ENCODE assay signal across 14 mouse cellular contexts in the genomic region with DNA sequence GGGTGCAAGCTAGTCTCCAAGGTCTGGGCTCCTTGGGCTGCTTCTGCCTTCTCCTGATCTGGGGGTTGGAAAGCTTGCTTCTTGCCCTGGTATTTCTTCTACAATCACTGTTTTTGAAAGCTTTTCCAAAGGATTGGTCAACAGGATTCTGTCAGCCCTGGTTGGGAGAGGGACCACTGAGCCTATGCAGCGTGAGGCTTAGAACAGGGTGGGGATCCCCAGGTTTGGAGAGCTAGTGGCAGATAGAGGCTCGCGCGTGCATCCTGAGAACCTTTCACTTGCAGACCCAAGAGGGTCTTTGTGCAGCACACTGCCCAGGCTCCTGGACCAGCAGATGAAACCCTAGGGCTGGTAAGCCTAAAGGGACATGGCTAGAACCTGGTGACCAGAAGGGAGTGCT. TPM values are rescaled to one million over a fixed set of nuclear protein-coding genes. Genes with fewer than 3 reads are reported as not detected.
DNase-seq lines count a peak whose midpoint lies in the region; ATAC-seq lines count a peak whose summit lies in the region.
"Had no signal": no experiment of that assay in that cellular context is flagged by ENCODE, and none has a peak within 500 bp of the region (broad histone marks: within the 10 kb centered on the region; RNA-seq: fewer than 3 reads in every experiment).

No protein-coding gene starts in this region.

- peaks cover 55% of the 10 kb centered on the region for H3K4me1 ChIP-seq in forebrain, embryonic 10.5 days
- H3K4me1 ChIP-seq in forebrain, embryonic 16.5 days (replicated peaks; ENCODE audit: control insufficient read depth, insufficient read depth, low read length): peaks cover 28% of the 10 kb centered on the region
- peaks cover 8% of the 10 kb centered on the region; the same call in 1 of the 2 replicates for H3K4me1 ChIP-seq in forebrain, embryonic 14.5 days (ENCODE audit: control insufficient read depth, insufficient read depth, low read length)
- H3K4me1 ChIP-seq in limb, embryonic 13.5 days: peaks cover 55% of the 10 kb centered on the region
- H3K4me1 ChIP-seq in neural tube, embryonic 13.5 days (replicated peaks): peaks cover 39% of the 10 kb centered on the region

- WGBS in forebrain, embryonic 10.5 days: 9% methylated on average over 4 of the region's 4 CpGs
- 33% methylated on average over 4 of the region's 4 CpGs for whole genome bisulfite sequencing in forebrain, embryonic 16.5 days
- WGBS in forebrain, embryonic 14.5 days: 28% methylated on average over 4 of the region's 4 CpGs
- 20% methylated on average over 4 of the region's 4 CpGs for WGBS in limb, embryonic 13.5 days
- WGBS in neural tube, embryonic 13.5 days: 20% methylated on average over 4 of the region's 4 CpGs

- peak; percentile 36 for DNase-seq in forebrain, embryonic 10.5 days (ENCODE audit: extremely low spot score, low spot score)
- DNase-seq in forebrain, embryonic 14.5 days (ENCODE audit: low spot score): no peak
- DNase-seq in adrenal gland, adult 8-10 months: no peak
- no peak for DNase-seq in ovary, postnatal 14 days (ENCODE audit: low spot score)
- DNase-seq in urinary bladder, adult 2 months (ENCODE audit: low spot score): no peak
- DNase-seq: cerebellum, postnatal 10 days; kidney, postnatal 25 days; left cerebral cortex, postnatal 4 days had no signal

- no peak overlapping the region for H3K9ac ChIP-seq in forebrain, embryonic 16.5 days (replicated peaks; ENCODE audit: low read depth, low read length)
- no peak overlapping the region for H3K9ac ChIP-seq in forebrain, embryonic 14.5 days (ENCODE audit: low read length)
- peak overlapping the region; percentile 31; the same call in 1 of the 2 replicates for H3K9ac ChIP-seq in limb, embryonic 13.5 days
- 0 out of 2 replicates have a peak overlapping the region, but pooled peaks have one; percentile 65 for H3K9ac ChIP-seq in neural tube, embryonic 13.5 days

- H3K9me3 ChIP-seq in forebrain, embryonic 10.5 days: peaks cover 7% of the 10 kb centered on the region; the same call in 1 of the 2 replicates
- H3K9me3 ChIP-seq in forebrain, embryonic 16.5 days (ENCODE audit: control insufficient read depth, low read length): no peaks in the 10 kb centered on the region
- no peaks in the 10 kb centered on the region for H3K9me3 ChIP-seq in forebrain, embryonic 14.5 days (replicated peaks; ENCODE audit: control insufficient read depth, low read length)
- H3K9me3 ChIP-seq in limb, embryonic 13.5 days: peaks cover 7% of the 10 kb centered on the region
- no peaks in the 10 kb centered on the region for H3K9me3 ChIP-seq in neural tube, embryonic 13.5 days

- ATAC-seq in forebrain, embryonic 16.5 days: no peak
- no peak for ATAC-seq in forebrain, embryonic 14.5 days
- ATAC-seq in limb, embryonic 13.5 days (ENCODE audit: low FRiP score, low read depth): no peak
- no peak for ATAC-seq in neural tube, embryonic 13.5 days (ENCODE audit: low read depth)
- ATAC-seq: Patski had no signal

- H3K4me3 ChIP-seq in forebrain, embryonic 10.5 days: peak overlapping the region; percentile 80
- no peak overlapping the region for H3K4me3 ChIP-seq in forebrain, embryonic 16.5 days (replicated peaks; ENCODE audit: low read length)
- no peak overlapping the region for H3K4me3 ChIP-seq in forebrain, embryonic 14.5 days (ENCODE audit: low read depth, low read length)
- peak overlapping the region; percentile 79 for H3K4me3 ChIP-seq in limb, embryonic 13.5 days
- peak overlapping the region; percentile 64; the same call in 1 of the 2 replicates for H3K4me3 ChIP-seq in neural tube, embryonic 13.5 days
- H3K4me3 ChIP-seq: heart, adult 2 months had no signal

- H3K36me3 ChIP-seq in forebrain, embryonic 10.5 days (replicated peaks): no peaks in the 10 kb centered on the region
- no peaks in the 10 kb centered on the region for H3K36me3 ChIP-seq in forebrain, embryonic 16.5 days (ENCODE audit: control insufficient read depth, insufficient read depth)
- no peaks in the 10 kb centered on the region for H3K36me3 ChIP-seq in forebrain, embryonic 14.5 days (ENCODE audit: control insufficient read depth, insufficient read depth, low read length)
- H3K36me3 ChIP-seq in limb, embryonic 13.5 days: no peaks in the 10 kb centered on the region
- H3K36me3 ChIP-seq in neural tube, embryonic 13.5 days: no peaks in the 10 kb centered on the region

- H3K27ac ChIP-seq in forebrain, embryonic 10.5 days: peak overlapping the region; percentile 87
- no peak overlapping the region for H3K27ac ChIP-seq in forebrain, embryonic 16.5 days (ENCODE audit: low read length)
- H3K27ac ChIP-seq in forebrain, embryonic 14.5 days (ENCODE audit: low read depth, low read length): no peak overlapping the region
- peak overlapping the region; percentile 63; the same call in 1 of the 2 replicates for H3K27ac ChIP-seq in limb, embryonic 13.5 days
- H3K27ac ChIP-seq in neural tube, embryonic 13.5 days (replicated peaks): no peak overlapping the region
- H3K27ac ChIP-seq: heart, adult 2 months; macrophage had no signal

- H3K27me3 ChIP-seq in forebrain, embryonic 10.5 days (ENCODE audit: poor library complexity, severe bottlenecking): peaks cover 92% of the 10 kb centered on the region
- H3K27me3 ChIP-seq in forebrain, embryonic 16.5 days (replicated peaks; ENCODE audit: control insufficient read depth, insufficient read depth, low read length): peaks cover 41% of the 10 kb centered on the region
- peaks cover 29% of the 10 kb centered on the region for H3K27me3 ChIP-seq in forebrain, embryonic 14.5 days (replicated peaks; ENCODE audit: control insufficient read depth, insufficient read depth, low read length)
- H3K27me3 ChIP-seq in limb, embryonic 13.5 days: peaks cover 44% of the 10 kb centered on the region
- peaks cover 62% of the 10 kb centered on the region for H3K27me3 ChIP-seq in neural tube, embryonic 13.5 days
- H3K27me3 ChIP-seq: Patski had no signal

- H3K4me2 ChIP-seq in forebrain, embryonic 16.5 days (ENCODE audit: low read length): no peak overlapping the region
- H3K4me2 ChIP-seq in forebrain, embryonic 14.5 days (ENCODE audit: low read length): peak overlapping the region; percentile 82; the same call in 1 of the 2 replicates
- H3K4me2 ChIP-seq in limb, embryonic 13.5 days (replicated peaks): peak overlapping the region; percentile 82
- peak overlapping the region; percentile 83 for H3K4me2 ChIP-seq in neural tube, embryonic 13.5 days

RNA-seq across cellular contexts. Expression of a gene that starts 1.0 kb away (rescaled TPM):
- 27.9 and 28.2 TPM in 2 replicates for polyA plus RNA-seq in forebrain, embryonic 10.5 days (2016; fragmentation: Nextera tagmentation; extraction: Ambion mirVana)
- polyA plus RNA-seq in forebrain, embryonic 16.5 days (2015; fragmentation: Nextera tagmentation; extraction: Ambion mirVana): 4.8 and 5.9 TPM in 2 replicates
- polyA plus RNA-seq in forebrain, embryonic 14.5 days (2014; fragmentation: Nextera tagmentation; extraction: Ambion mirVana): 6.5 and 8.0 TPM in 2 replicates
- 35.6 and 37.5 TPM in 2 replicates for polyA plus RNA-seq in limb, embryonic 13.5 days (2015; fragmentation: Nextera tagmentation; extraction: Ambion mirVana)
- 13.5 and 13.7 TPM in 2 replicates for polyA plus RNA-seq in neural tube, embryonic 13.5 days (2015; fragmentation: Nextera tagmentation; extraction: Ambion mirVana)
- total RNA-seq in adrenal gland, adult 8-10 months (2022): under 1 TPM; 0.35 to 0.75 (median 0.39) TPM
- polyA plus RNA-seq in urinary bladder, adult 2 months (2012; rRNA removed): 0.81 and 0.96 TPM in 2 replicates
- polyA plus RNA-seq: macrophage, Patski had no signal

Comparison
In these comparisons a context has a peak if more than half of its experiments do, and no peak if none do; other contexts are left out.
1. H3K27ac ChIP-seq: peak in forebrain, embryonic 10.5 days (single experiment) and limb, embryonic 13.5 days (single experiment); none in forebrain, embryonic 16.5 days (single experiment), forebrain, embryonic 14.5 days (single experiment) and neural tube, embryonic 13.5 days (single experiment).
2. H3K4me3 ChIP-seq: peak in forebrain, embryonic 10.5 days (single experiment), limb, embryonic 13.5 days (single experiment) and neural tube, embryonic 13.5 days (single experiment); none in forebrain, embryonic 16.5 days (single experiment) and forebrain, embryonic 14.5 days (single experiment).
3. H3K9ac ChIP-seq: peak in limb, embryonic 13.5 days (single experiment) and neural tube, embryonic 13.5 days (single experiment); none in forebrain, embryonic 16.5 days (single experiment) and forebrain, embryonic 14.5 days (single experiment).